Mouse (Mus musculus) forebrain, embryonic 12.5 days (tissue): Measurements from ENCODE around the gene Klrb1b. TPM values are rescaled to one million over a fixed set of nuclear protein-coding genes. Genes with fewer than 3 reads are reported as not detected.

ENCODE experiments used
- ATAC-seq: fragments of 200-750 bp; cut with Nextera tagmentation; 2 replicates; pipeline ENCODE4 v1.8.0; 2017; ENCODE audit warnings: moderate TSS enrichment; ENCODE audit not compliant: low FRiP score
- H3K27ac ChIP-seq: fragments of 300-500 bp; sonication (generic); 2 replicates; pipeline ENCODE4 v1.5.1; 2016; ENCODE audit warnings: mild to moderate bottlenecking
- H3K27me3 ChIP-seq: fragments of 300-500 bp; sonication (generic); 2 replicates; pipeline ENCODE4 v1.6.1; 2016; ENCODE audit warnings: mild to moderate bottlenecking
- H3K36me3 ChIP-seq: fragments of 300-500 bp; sonication (generic); replicated peaks from 2 replicates; pipeline ENCODE4 v1.6.1; 2016; ENCODE audit warnings: mild to moderate bottlenecking
- H3K4me1 ChIP-seq: fragments of 300-500 bp; sonication (generic); 2 replicates; pipeline ENCODE4 v1.6.1; 2016
- H3K4me2 ChIP-seq: fragments of 300-500 bp; sonication (generic); 2 replicates; pipeline ENCODE4 v1.6.1; 2016; ENCODE audit warnings: mild to moderate bottlenecking, moderate library complexity
- H3K4me3 ChIP-seq: fragments of 300-500 bp; sonication (generic); replicated peaks from 2 replicates; pipeline ENCODE4 v1.5.1; 2016; ENCODE audit warnings: mild to moderate bottlenecking
- H3K9ac ChIP-seq: fragments of 300-500 bp; sonication (generic); 2 replicates; pipeline ENCODE4 v1.6.1; 2016; ENCODE audit warnings: mild to moderate bottlenecking
- H3K9me3 ChIP-seq: fragments of 300-500 bp; sonication (generic); 2 replicates; pipeline ENCODE4 v1.6.1; 2016
- WGBS: fragments of 180-500 bp; shearing (Covaris S2); methylation state at CpG from one replicate; pipeline ENCODE4 v1.1.7; 2016; 5-methylcytosine and 5-hydroxymethylcytosine counted together
- polyA plus RNA-seq: library from polyadenylated mRNA; unstranded; fragments of >200 nt; fragmentation: Nextera tagmentation; extraction: Ambion mirVana; gene quantifications from 2 replicates; pipeline ENCODE4 v1.2.1, GENCODE M21; 2016

Klrb1b gene
- polyA plus RNA-seq, 1 experiment from 2014 or later: not detected

DNA sequence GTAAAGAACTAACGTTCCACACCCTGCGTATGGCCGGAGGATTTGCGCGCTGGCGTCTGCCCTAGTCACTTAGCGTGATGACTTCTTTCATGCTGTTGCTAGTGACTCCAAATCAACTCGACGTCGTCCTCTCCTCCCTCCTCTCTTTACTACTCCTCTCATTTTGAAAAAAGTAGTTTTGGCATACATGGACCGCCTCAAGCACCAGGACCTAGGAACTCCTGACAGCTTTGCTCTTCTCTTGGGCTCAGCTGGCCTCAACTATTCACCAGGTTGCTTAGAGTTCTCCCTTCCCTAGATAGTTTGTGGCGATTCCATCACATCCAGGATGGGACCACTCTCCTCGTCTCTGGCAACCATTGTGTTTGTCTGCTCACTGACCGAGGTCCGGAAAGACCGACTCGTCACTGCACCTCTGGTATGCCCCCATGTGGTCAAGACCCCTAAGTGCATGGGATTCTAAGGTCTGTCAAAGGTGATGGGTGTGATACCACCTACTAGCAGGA, 13.2 kb upstream of the Klrb1b start:
- H3K4me3 ChIP-seq: peak overlapping the region; percentile 74
- no peaks in the 10 kb centered on the region for H3K27me3 ChIP-seq
- H3K36me3 ChIP-seq: no peaks in the 10 kb centered on the region
- no peaks in the 10 kb centered on the region for H3K9me3 ChIP-seq
- peak overlapping the region; percentile 83 for H3K27ac ChIP-seq
- peaks cover 18% of the 10 kb centered on the region for H3K4me1 ChIP-seq
- whole genome bisulfite sequencing: under 1% methylated on average over 17 of the region's 17 CpGs
- H3K4me2 ChIP-seq: peak overlapping the region; percentile 63
- H3K9ac ChIP-seq: peak overlapping the region; percentile 73
- ATAC-seq: peak; percentile 3; the same call in 1 of the 2 replicates

DNA sequence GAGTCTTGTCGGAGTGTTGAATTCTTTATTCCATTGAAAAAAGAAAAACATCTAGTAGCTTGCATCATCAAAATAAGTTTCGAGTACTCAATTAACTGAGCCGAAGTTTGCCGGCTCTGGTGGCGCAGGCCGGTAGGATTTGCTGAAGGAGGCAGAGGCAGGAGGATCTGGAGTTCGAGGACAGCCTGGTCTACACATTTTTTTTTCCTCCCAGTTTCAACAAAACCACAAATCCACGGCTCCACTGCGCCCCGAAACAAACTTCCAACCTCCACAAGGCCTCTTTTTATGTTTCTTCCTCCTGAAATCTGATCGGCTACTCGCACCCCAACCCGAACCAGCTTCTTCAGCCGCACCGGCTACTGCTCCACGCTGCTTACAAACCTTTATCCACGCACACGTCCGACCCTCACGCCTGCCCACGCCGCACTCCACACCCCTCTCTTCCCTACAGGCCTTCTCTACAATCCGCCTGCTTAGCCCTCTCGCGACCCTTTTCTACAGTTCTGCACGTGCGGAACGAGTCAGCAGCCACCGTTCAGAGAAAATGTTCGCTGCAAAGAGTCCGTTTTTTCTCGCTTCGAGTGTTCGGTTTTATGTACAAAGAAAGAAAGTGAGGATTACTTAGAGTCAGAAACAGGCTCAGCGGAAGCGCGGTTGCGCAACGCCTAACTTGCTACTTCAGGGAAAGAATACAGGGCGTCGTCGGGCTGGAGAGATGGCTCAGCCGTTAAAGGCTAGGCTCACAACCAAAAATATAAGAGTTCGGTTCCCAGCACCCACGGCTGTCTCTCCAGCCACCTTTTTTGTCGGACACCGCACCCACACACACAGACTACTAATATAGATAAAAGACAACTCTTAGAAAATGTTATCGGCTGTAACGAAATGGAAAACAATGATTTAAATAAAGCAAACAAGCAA, 12.5 kb upstream of the Klrb1b start:
- no peaks in the 10 kb centered on the region for H3K27me3 ChIP-seq
- under 1% methylated on average over 49 of the region's 49 CpGs for WGBS
- H3K4me3 ChIP-seq: peak overlapping the region; percentile 74
- peaks cover 18% of the 10 kb centered on the region for H3K4me1 ChIP-seq
- peak; percentile 52 for ATAC-seq
- peak overlapping the region; percentile 83 for H3K27ac ChIP-seq
- H3K4me2 ChIP-seq: peak overlapping the region; percentile 63
- H3K36me3 ChIP-seq: no peaks in the 10 kb centered on the region
- no peaks in the 10 kb centered on the region for H3K9me3 ChIP-seq
- peak overlapping the region; percentile 73 for H3K9ac ChIP-seq

DNA sequence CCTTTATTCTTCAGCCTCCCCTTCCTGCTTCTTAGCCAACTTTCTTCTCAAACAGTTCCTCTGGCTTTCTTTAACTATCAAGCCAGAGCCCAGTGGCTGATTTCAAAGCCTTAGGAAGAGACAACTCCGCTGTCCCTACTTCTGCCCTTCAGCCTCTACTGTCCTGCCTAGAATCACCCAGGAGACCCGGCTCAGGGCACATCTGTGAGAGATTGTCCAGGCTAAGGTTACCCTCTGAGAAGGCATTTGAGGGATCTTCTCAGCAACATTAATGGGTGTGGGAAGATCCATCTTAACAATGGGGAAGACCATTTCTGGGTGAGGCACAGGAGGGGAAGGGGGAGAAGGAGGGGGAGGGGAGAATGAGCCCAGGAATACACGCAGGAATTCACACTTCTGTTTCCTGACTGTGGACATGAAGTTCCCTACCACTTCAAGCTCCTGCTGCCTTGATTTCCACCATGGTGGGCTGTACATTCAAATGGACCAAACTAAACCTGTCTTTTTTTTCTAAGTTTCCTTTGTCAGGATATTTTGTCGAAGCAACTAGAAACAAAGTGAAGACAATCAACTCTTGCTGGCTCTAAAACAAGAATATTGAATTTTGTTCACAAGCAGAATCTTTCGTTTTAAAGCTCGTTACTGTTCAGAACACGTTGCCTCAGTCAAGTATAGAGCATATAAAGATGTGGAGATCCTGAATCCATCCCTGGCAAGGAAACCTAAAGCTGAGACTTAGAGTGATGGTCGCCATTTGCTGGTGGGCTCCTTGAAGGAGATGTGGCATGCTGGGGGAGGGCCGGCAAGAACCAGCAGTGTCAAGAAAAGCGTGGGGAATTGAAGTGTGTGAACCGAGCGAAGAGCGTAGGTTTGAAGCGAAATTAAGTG, 11.6 kb upstream of the Klrb1b start:
- H3K9me3 ChIP-seq: no peaks in the 10 kb centered on the region
- H3K36me3 ChIP-seq: no peaks in the 10 kb centered on the region
- ATAC-seq: peak; percentile 37
- peaks cover 18% of the 10 kb centered on the region for H3K4me1 ChIP-seq
- peak overlapping the region; percentile 63 for H3K4me2 ChIP-seq
- peak overlapping the region; percentile 74 for H3K4me3 ChIP-seq
- no peaks in the 10 kb centered on the region for H3K27me3 ChIP-seq
- H3K9ac ChIP-seq: peak overlapping the region; percentile 48
- peak overlapping the region; percentile 83 for H3K27ac ChIP-seq
- WGBS: 2% methylated on average over 14 of the region's 14 CpGs

DNA sequence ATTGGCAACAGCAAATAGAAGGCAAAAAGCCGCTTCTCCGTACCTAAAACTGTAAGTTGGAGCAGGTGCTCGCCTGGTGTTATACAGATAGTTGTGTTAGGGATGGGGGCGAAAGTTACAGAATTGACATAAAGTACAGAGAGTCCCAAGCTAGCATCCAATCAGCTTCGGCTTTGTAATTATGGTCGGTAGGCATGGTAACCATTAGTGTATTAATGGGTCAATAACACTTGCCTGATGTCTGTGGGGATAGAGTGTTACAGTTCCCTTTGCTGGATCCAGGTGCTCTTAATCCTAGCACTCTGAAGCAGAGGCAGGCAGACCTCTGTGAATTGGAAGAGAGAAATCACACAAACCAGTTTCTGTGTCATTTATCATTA, 10.8 kb upstream of the Klrb1b start:
- ATAC-seq: no peak
- Histone ChIP-seq H3K27ac (peak overlapping the region; percentile 83; the same call in 1 of the 2 replicates), H3K9me3 (no peaks in the 10 kb centered on the region), H3K4me3 (peak overlapping the region; percentile 74), H3K36me3 (no peaks in the 10 kb centered on the region), H3K27me3 (no peaks in the 10 kb centered on the region), H3K4me2 (peak overlapping the region; percentile 63), H3K4me1 (peaks cover 15% of the 10 kb centered on the region), H3K9ac (no peak overlapping the region)
- WGBS: 81% methylated on average over 6 of the region's 6 CpGs

DNA sequence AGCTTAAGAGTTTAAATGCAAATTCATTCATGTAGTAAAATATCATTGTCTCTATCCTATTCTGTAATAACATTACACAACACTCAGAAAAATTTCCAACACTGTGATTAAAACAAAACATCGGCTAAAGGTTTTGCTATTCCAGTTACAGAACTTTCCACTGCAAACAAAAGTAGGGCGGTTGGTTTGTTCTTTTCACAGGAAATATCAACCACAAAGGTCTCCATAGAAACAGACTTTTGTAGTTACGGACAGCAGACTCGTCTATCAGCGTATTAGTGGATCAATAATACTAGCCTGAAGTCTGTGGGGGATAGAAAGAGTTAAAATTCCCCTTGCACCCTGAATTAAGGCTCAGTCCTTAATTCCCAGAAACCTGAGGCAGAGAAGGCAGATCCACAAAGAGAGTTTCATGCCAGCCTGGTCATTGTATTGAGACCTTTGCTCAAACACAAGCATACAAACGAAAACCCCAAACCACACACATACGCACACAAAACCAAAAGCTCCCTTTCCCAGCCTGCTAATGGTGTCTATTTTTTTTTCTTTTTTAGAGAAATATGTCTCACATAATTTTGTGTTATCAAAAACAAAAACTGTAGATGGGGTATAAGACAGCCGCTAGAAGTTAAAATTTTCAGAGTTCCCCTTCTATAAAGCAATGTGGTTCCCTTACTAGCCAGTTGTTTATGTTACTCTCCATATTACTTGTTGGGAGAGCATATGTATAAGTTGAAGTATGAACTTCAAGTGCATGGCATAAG, 10.2 kb upstream of the Klrb1b start:
- ATAC-seq: no peak
- Histone ChIP-seq H3K27me3 (no peaks in the 10 kb centered on the region), H3K36me3 (no peaks in the 10 kb centered on the region), H3K27ac (no peak overlapping the region), H3K4me2 (no peak overlapping the region), H3K9me3 (no peaks in the 10 kb centered on the region), H3K4me3 (no peak overlapping the region), H3K9ac (no peak overlapping the region), H3K4me1 (peaks cover 11% of the 10 kb centered on the region; the same call in 1 of the 2 replicates)
- 77% methylated on average over 8 of the region's 8 CpGs for WGBS

DNA sequence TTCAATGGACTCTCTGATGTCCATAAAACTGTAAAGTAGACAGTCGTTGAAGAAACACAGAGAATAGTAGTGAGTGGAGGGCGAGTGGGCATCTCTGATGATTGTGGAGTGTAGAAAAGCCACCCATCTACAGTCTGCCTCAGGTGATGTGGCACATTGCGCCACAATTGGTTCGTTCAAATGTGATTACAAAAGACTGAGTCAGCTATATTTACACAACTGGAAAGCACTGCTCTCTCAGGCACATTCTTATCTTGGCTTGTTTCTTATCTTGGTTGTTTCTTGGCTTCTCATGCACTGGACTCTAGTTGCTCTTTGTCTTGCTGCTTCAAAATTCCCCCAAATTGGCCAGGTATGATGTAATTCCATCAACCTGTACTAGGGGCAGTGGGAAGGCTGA, 9.4 kb upstream of the Klrb1b start:
- 87% methylated on average over 4 of the region's 4 CpGs for whole genome bisulfite sequencing
- H3K4me3 ChIP-seq: no peak overlapping the region
- ATAC-seq: no peak
- no peaks in the 10 kb centered on the region for H3K36me3 ChIP-seq
- H3K9ac ChIP-seq: no peak overlapping the region
- H3K27ac ChIP-seq: no peak overlapping the region
- peaks cover 11% of the 10 kb centered on the region; the same call in 1 of the 2 replicates for H3K4me1 ChIP-seq
- H3K4me2 ChIP-seq: no peak overlapping the region
- no peaks in the 10 kb centered on the region for H3K27me3 ChIP-seq
- H3K9me3 ChIP-seq: no peaks in the 10 kb centered on the region

DNA sequence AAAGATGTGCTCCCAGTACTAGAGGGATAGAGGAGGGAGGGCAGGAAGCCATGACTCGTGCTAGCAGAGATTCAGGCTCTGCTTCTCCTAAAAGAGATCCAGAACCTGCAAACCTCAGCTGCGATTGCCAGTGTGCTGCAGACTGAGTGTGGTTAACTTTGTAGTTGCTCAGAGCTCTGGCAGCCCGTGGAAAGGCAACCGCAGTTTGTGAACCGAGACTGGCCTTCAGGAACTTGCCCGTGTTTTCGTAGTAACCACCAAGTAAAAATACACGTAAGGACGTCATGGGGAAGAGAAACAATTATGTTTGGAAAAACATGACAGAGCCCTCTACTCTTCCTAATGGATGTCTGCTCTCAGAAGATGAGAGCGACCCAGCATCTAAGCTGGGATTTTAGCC, 6.9 kb upstream of the Klrb1b start:
- WGBS: 91% methylated on average over 10 of the region's 10 CpGs
- Histone ChIP-seq H3K9ac (no peak overlapping the region), H3K27me3 (no peaks in the 10 kb centered on the region), H3K4me1 (0 out of 2 replicates have a peak, but pooled peaks cover 6% of the 10 kb centered on the region), H3K27ac (no peak overlapping the region), H3K4me3 (no peak overlapping the region), H3K9me3 (no peaks in the 10 kb centered on the region), H3K36me3 (no peaks in the 10 kb centered on the region), H3K4me2 (no peak overlapping the region)
- no peak for ATAC-seq

DNA sequence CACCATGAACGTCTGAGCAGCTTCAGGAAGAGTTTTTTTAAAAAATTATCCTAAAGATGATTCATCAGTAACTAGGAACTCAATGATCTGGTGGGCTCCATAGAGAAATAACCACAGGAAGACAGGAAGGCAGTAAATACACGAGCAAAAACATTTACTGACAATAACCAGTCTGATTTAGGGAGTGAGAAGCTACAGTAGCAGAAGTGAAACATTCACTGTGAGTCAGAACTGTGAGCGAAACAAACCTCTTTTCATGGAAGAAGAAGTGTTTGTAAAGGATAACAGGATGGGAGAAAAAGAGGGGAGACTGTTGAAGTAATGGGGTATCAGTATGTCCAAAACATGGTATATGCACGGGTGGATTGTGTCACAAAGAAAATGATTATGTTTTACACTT, 3.7 kb upstream of the Klrb1b start:
- no peak for ATAC-seq
- Histone ChIP-seq H3K4me1 (no peaks in the 10 kb centered on the region), H3K36me3 (no peaks in the 10 kb centered on the region), H3K9me3 (no peaks in the 10 kb centered on the region), H3K4me2 (no peak overlapping the region), H3K9ac (no peak overlapping the region), H3K27ac (no peak overlapping the region), H3K4me3 (no peak overlapping the region), H3K27me3 (no peaks in the 10 kb centered on the region)
- WGBS: 65% methylated on average over 4 of the region's 4 CpGs

DNA sequence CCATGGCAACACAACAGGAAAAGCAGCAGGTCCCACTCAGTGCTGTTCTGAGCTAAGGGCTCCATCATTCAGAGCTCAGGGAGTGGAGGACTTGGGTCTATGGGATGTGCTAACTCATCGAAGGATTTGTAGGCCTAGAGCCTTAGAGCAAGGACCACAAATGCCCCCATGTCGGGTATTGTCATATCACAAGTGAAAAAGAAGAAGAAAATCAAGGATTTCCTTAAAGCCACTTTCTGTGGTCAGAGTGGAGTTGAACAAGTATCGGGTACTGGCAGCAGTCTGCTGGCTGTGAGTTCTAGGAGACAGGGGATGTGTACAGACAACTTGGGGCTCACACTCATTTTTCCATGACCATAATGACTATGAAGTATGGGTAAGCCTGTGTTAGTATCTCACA, 650 bp upstream of the Klrb1b start:
- ATAC-seq: no peak
- Histone ChIP-seq H3K9me3 (no peaks in the 10 kb centered on the region), H3K27me3 (no peaks in the 10 kb centered on the region), H3K9ac (no peak overlapping the region), H3K4me2 (no peak overlapping the region), H3K27ac (no peak overlapping the region), H3K4me1 (no peaks in the 10 kb centered on the region), H3K36me3 (no peaks in the 10 kb centered on the region), H3K4me3 (no peak overlapping the region)
- 88% methylated on average over 3 of the region's 3 CpGs for WGBS

DNA sequence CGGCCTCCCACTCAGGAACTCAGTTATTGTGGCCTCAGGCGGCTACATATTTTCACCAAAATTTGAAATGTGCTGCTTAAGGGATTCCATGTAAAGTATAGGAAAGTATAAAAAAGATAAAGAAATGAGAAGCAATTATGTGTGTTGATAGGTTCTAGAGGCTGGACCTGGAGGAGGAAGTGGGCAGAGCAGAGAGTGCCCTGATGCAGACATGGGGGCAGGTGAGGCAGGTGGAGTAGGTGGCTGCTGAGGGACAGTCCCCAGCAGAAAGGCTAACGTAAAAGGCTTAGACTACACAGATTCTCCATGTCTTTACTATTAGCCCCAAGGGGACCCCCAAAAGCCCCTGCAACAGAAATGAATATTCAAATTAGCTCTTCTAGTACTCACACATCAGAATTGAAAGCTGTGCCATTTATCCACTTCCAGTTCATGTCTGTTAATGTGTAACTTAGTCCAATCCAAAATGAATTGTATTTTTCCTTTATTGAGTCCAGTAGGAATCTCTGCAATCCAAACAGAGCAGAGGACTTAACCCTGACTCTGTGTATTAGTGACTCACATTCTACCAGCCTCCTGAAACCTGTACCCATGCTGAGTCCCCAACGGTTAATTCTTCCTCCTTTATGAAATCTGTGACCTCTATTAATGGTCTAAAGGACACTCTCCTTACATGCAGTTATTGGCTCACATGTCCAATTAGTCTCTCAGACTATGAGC, 7.9 kb downstream of the Klrb1b start:
- H3K27me3 ChIP-seq: no peaks in the 10 kb centered on the region
- H3K4me3 ChIP-seq: no peak overlapping the region
- no peaks in the 10 kb centered on the region for H3K4me1 ChIP-seq
- H3K9me3 ChIP-seq: no peaks in the 10 kb centered on the region
- no peak overlapping the region for H3K4me2 ChIP-seq
- no peak for ATAC-seq
- H3K9ac ChIP-seq: no peak overlapping the region
- 82% methylated on average over 4 of the region's 4 CpGs for WGBS
- no peak overlapping the region for H3K27ac ChIP-seq
- H3K36me3 ChIP-seq: no peaks in the 10 kb centered on the region

DNA sequence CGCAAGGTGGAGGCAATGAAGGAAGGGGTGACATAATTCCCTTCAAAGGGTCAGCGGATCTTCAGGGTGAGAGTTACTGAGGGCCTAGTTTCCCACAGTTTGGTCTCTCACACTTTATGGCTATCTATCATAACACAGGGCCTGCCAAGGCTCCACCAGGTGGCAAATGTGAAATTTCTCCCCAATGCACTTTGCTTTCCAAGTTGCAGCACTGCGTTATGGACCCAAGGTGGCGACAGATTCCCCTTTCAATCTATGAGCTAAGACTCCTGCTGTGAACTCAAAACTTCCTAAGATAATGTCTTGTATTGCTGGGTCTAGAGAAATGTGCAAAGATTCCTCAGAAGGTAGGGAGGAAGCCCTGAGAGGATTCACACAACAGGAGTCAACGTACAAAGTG, 17.6 kb downstream of the Klrb1b start:
- WGBS: 89% methylated on average over 5 of the region's 5 CpGs
- ATAC-seq: no peak
- Histone ChIP-seq H3K27me3 (no peaks in the 10 kb centered on the region), H3K27ac (no peak overlapping the region), H3K9me3 (no peaks in the 10 kb centered on the region), H3K4me2 (no peak overlapping the region), H3K36me3 (no peaks in the 10 kb centered on the region), H3K4me1 (no peaks in the 10 kb centered on the region), H3K9ac (no peak overlapping the region), H3K4me3 (no peak overlapping the region)
